Mouse (Mus musculus) CD4-positive naive resting alpha-beta T cell, adult 76 days (primary cell): ENCODE data around the gene Bloc1s1. TPM values are rescaled to one million over a fixed set of nuclear protein-coding genes. Genes with fewer than 3 reads are reported as not detected.

Experiments used
- total RNA-seq: library from RNA; stranded (reverse); gene quantifications from one replicate; pipeline ENCODE4 v1.2.4, GENCODE M21; 2023

The Bloc1s1 gene
- 53.3 TPM for total RNA-seq

DNA sequence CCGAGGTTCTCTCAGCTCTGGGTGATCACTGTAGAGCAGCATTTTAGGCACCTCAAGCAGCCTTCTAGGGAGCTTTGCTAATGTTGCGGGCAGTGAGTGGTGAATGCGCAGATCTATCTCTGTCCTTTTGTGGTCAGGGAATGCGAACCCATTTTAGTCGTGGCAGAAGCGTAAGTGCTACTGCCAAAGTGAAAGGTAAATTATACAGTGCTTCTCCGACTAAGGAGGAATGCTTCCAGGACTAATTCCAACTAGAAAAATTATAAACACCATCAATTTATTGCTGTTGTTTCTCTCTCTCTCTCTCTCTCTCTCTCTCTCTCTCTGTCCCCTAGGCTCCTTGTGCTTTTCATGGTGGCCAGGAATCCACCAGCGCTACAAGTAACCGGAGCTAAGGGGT is at the start of gene Bloc1s1:
Gene Bloc1s1, minus strand, starts transcription at position 101 of the 400 bp plus-strand sequence.

DNA sequence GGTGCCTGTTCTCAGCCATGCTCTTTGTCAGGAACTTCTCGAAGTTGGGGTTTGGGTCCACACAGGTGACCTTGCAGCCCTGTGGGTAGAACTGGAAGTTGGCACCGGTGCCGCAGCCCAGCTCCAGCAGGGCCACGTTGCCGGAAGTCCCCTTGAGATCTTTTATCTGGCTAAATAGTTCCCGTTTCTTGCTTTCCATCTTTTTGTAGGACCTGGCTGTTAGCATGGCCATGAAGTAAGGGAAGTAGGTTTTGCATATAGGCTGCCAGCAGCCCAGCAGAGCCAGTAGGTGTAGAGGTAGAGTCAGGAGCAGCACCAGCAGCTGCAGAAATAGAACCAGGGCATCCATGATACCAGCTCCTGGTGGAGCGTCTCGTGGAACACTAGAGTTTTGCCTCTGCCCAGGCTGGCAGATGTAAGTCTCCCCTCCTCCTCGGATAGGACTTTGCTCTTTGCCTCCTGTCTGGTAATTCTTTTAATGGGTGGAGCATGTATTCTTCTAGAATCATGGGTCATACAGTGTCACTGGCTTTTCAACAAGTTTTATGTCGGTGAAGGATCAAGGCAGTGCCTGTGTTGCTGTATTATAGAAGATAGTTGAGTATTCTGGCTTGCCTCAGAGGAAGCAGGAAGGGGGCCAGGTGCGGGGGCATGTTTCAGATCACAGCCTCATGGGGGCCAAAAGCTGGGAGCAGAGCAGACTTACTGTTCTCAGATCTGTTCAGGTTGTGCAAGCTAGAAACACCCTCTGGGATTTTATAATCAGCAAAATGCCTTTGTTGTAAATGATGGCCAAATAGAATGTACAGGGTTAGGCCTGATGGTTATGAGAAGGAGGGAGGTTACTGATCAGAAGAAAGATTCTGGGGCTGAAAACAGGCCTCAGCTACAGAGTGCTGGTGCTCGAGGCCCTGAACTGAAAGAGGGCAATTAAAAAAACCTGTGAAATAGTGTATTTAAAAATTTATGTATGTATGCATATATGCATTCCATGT is 37.1 kb upstream of the Bloc1s1 start, which contains the start of gene Mettl7b:
Gene Mettl7b, minus strand, starts transcription at position 399 of the 995 bp plus-strand sequence.

DNA sequence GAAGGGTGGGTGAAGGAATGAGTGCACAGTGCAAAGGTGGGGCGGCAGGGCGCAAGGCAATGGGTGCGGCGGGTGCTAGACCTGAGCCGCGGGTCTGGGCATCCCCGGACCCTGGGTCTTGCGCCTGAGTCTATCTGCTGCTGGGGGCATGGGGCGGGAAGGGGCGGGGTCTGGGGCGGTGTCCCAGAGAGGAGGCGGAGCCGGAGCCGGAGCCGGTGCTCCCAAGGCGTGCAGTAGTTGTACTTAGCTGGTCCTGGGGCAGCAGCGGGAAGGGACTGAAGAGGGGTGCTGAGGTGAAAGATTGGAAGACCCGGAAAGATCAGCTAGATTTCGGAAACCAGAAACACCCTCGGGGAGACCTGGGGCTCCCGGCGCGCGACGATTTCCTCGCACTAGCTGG is 9.7 kb upstream of the Bloc1s1 start, which contains the start of gene Itga7:
Gene Itga7, plus strand, starts transcription at position 245 of the 400 bp plus-strand sequence.

DNA sequence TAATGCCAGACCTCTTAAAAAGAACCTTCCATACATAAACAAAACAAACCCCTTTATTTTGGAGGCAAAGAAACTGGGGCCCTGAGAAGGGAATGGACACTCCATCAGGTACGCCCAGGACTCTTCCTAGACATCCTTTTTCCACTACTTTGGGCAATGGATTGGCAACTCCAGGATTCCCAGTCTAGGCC is 1.1 kb downstream of the Bloc1s1 start, which contains the start of gene Rdh5:
Gene Rdh5, minus strand, starts transcription at position 67 of the 191 bp plus-strand sequence.

DNA sequence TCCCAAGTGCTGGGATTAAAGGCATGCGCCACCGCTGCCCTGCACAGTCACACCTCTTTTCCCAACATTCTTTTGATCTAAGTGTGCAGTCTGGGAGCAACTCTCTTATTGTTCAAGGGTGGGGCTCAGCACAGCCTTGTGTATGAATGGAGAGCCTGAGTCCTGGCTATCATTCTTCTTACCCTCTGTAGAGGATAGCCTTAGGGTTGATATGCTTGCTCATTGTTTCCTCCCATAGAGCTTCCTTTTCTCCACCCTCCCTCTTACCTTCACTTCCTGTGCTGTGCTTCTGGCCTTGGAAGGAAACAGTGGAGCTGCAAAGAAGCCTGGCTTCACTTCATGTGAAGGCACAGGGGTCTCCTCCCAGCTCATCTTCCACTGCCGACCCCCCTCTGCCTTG is 23.1 kb downstream of the Bloc1s1 start, which contains the start of gene Cd63:
Gene Cd63, plus strand, starts transcription at position 292 of the 400 bp plus-strand sequence.

DNA sequence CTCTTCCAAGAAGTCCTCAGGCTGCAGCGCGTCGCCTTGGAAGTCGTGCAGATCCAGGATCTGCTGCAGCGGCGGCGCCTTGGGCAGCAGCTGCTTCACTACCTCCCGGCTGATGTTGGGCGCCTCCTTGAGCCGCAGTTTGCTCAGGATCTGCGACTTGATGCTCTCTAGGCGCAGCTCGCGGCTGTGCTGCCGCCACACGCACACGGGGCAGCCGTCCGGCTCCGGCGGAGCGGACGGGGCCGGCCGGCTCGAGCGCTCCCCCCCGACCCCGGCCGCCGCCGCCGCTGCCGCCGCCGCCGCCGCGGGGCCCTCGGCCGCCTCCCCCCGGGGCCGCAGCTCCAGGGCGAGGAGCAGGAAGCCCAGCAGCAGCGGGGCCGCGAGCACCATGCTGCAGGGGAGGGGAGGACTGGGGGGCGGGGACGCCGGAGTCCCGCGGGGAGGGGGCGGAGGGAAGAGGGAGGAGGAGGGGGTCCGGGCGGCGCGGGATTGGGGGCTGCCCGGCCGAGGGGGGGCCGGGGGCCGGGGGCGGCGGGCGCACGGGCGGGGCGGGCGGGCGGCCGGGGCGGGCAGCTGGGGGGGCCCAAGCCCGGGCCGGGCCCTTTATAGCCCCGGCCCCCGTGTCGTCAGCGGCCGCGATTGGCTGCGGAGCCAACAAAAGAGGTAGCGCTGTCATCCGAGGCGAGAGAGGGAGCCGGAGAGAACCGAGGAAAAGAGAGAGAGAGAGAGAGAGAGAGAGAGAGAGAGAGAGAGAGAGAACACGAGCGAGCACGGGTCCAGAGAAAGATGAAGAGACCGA is 32.3 kb downstream of the Bloc1s1 start, which contains the start of gene Gdf11:
Gene Gdf11, minus strand, starts transcription at position 423 of the 799 bp plus-strand sequence.

Other genes starting within 250 kb of the Bloc1s1 start
- gene Suox, start 250.0 kb downstream of the Bloc1s1 start, total RNA-seq, result 10.1 TPM
- gene Rab5b, start 227.8 kb downstream of the Bloc1s1 start, total RNA-seq, result 32.6 TPM
- gene Pmel, start 219.8 kb downstream of the Bloc1s1 start, total RNA-seq, result not detected
- 32.6 TPM for gene Cdk2, start 219.0 kb downstream of the Bloc1s1 start, total RNA-seq
- 837 TPM for gene Dgka, start 179.2 kb downstream of the Bloc1s1 start, total RNA-seq
- 82.4 TPM for gene Pym1, start 176.1 kb downstream of the Bloc1s1 start, total RNA-seq
- 0.32 TPM for gene Mmp19, start 133.1 kb downstream of the Bloc1s1 start, total RNA-seq
- 57.9 TPM for gene Dnajc14, start 120.0 kb downstream of the Bloc1s1 start, total RNA-seq
- gene Tmem198b, start 119.7 kb downstream of the Bloc1s1 start, total RNA-seq, result 6.4 TPM
- gene Sarnp, start 106.7 kb downstream of the Bloc1s1 start, total RNA-seq, result 50.3 TPM
- 15.3 TPM for gene Ormdl2, start 102.4 kb downstream of the Bloc1s1 start, total RNA-seq
- gene Gdf11, start 32.3 kb downstream of the Bloc1s1 start, total RNA-seq, result 10.7 TPM
- gene Cd63, start 23.0 kb downstream of the Bloc1s1 start, total RNA-seq, result 1.9 TPM
- gene Rdh5, start 1.1 kb downstream of the Bloc1s1 start, total RNA-seq, result 13.7 TPM
- gene Itga7, start 9.8 kb upstream of the Bloc1s1 start, total RNA-seq, result 14.3 TPM
- not detected for gene Mettl7b, start 37.0 kb upstream of the Bloc1s1 start, total RNA-seq
- gene Olfr9, start 65.4 kb upstream of the Bloc1s1 start, total RNA-seq, result 1.7 TPM
- 0.23 TPM for gene Olfr763, start 86.8 kb upstream of the Bloc1s1 start, total RNA-seq
- not detected for gene Olfr764-ps1, start 115.9 kb upstream of the Bloc1s1 start, total RNA-seq
- gene Olfr765, start 126.0 kb upstream of the Bloc1s1 start, total RNA-seq, result not detected
- not detected for gene Olfr766-ps1, start 144.9 kb upstream of the Bloc1s1 start, total RNA-seq
- gene Olfr767, start 158.9 kb upstream of the Bloc1s1 start, total RNA-seq, result not detected
- gene Olfr768, start 175.3 kb upstream of the Bloc1s1 start, total RNA-seq, result not detected
- gene Olfr769, start 193.8 kb upstream of the Bloc1s1 start, total RNA-seq, result not detected
- not detected for gene Olfr770, start 215.0 kb upstream of the Bloc1s1 start, total RNA-seq
- not detected for gene Olfr771, start 240.7 kb upstream of the Bloc1s1 start, total RNA-seq